8 mouse cellular contexts compared by ENCODE assay signal in the genomic region with DNA sequence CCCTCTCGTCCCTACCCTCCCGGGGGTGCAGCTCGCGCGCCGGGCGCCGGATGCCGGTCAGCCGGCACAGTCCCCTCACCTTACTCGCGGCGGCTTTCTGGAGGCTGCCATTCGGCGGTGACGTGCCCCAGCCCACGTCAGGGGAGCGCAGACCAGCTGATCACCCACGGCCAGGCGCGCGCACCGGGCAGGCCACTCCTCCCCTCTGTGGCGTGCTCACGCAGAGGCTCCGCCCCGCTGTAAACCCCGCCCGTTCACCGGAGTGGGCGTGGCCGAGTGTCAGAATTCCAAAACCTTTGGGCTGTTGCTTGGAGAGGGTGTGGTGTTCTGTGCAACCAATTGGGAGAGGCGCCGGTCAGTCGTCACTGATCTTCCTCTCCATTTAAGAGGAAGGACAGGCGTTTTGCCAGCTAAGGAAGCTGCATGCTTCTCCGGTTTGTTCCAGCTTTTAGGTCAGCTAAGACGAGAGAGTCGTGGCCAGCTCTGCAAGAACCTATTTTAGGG. TPM values are rescaled to one million over a fixed set of nuclear protein-coding genes. Genes with fewer than 3 reads are reported as not detected.
DNase-seq lines count a peak whose midpoint lies in the region; ATAC-seq and TF ChIP-seq lines count a peak whose summit lies in the region.

No protein-coding gene starts in this region.

- no peak for TF ChIP-seq CTCF in cortical plate, adult 2 months (IDR thresholded peaks at IDR 0.05; ENCODE audit: extremely low read depth, insufficient read depth, low read length)

- H3K4me3 ChIP-seq in cortical plate, adult 2 months (ENCODE audit: insufficient read depth, low read length), result peak overlapping the region; percentile 73

- H3K4me1 ChIP-seq in cortical plate, adult 2 months (ENCODE audit: control insufficient read depth, insufficient read depth, low read length), result peaks cover 13% of the 10 kb centered on the region

- intact Hi-C loops in left cerebral cortex, postnatal 10 days (cut with DNase I), result loop anchor here (5.0 to 10.0 kb wide), 2 partner anchors 104 to 186 kb away; a partner anchor contains a TSS

- peak; percentile 99 for DNase-seq in gastrocnemius, postnatal 10 days
- DNase-seq in left cerebral cortex, postnatal 10 days (ENCODE audit: extremely low spot score in 1 of 2, low spot score in 2 of 2), result peak; percentile 97 to 99
- DNase-seq in right cerebral cortex, postnatal 25 days, result peak; percentile 98
- DNase-seq in urinary bladder, postnatal 4 days (ENCODE audit: low spot score in 2 of 2), result peak; percentile 99

- peak; percentile 66 for TF ChIP-seq POLR2A in cortical plate, adult 2 months (IDR thresholded peaks at IDR 0.05; ENCODE audit: extremely low read depth, insufficient read depth, low read length)

- peak overlapping the region; percentile 61 for H3K27ac ChIP-seq in cortical plate, adult 2 months (ENCODE audit: insufficient read depth, low read length)

- peak; percentile 97 for ATAC-seq in activated CD4-positive, CD25-positive, alpha-beta regulatory T cell, adult 4 months
- ATAC-seq in inflammation-experienced regulatory T-cells, adult 6 months, result peak; percentile 93
- ATAC-seq in megakaryocyte-erythroid progenitor cell, adult 5-6 weeks (replicated peaks; ENCODE audit: low FRiP score, low TSS enrichment, poor library complexity, severe bottlenecking), result peak; percentile 91

RNA-seq across cellular contexts. Expression of a gene that starts 1.5 kb away (rescaled TPM):
- 10 to 100 TPM; 56.2 to 64.9 TPM for polyA plus RNA-seq in activated CD4-positive, CD25-positive, alpha-beta regulatory T cell, adult 4 months (2017; shearing (Covaris generic))
- 51.4 and 52.9 TPM in 2 replicates for polyA plus RNA-seq in cortical plate, adult 2 months (2012; rRNA removed)
- 10 to 100 TPM; 70.7 to 83.8 TPM for total RNA-seq in gastrocnemius, postnatal 10 days (2021)
- polyA plus RNA-seq in inflammation-experienced regulatory T-cells, adult 6 months (2017; shearing (Covaris generic)), result 10 to 100 TPM; 53.6 to 68.4 (median 60.5) TPM
- 100 to 1,000 TPM; 108 to 113 TPM for total RNA-seq in left cerebral cortex, postnatal 10 days (2021)
- total RNA-seq in megakaryocyte-erythroid progenitor cell, adult 5-6 weeks (2014; fragmentation: Nextera tagmentation), result 103 and 128 TPM in 2 replicates
- 73.6 and 186 TPM in 2 replicates for total RNA-seq in megakaryocyte-erythroid progenitor cell, adult 5-6 weeks (2017)

Comparison
In these comparisons a context has a peak if more than half of its experiments do, and no peak if none do; other contexts are left out.
1. Peak in every context shown above with its lines: DNase-seq, ATAC-seq, H3K4me3 ChIP-seq and H3K27ac ChIP-seq.